Mouse (Mus musculus) limb, embryonic 13.5 days (tissue): ENCODE measurements around the gene Mllt10. TPM values are rescaled to one million over a fixed set of nuclear protein-coding genes. Genes with fewer than 3 reads are reported as not detected.

ENCODE experiments used
- ATAC-seq: fragments of 200-750 bp; cut with Nextera tagmentation; 2 replicates; pipeline ENCODE4 v1.8.0; 2017; ENCODE audit warnings: low read depth, moderate number of reproducible peaks, moderate TSS enrichment; ENCODE audit not compliant: low FRiP score
- H3K27ac ChIP-seq: fragments of 300-500 bp; sonication (generic); 2 replicates; pipeline ENCODE4 v1.5.1; 2015; ENCODE audit warnings: inconsistent platforms, mild to moderate bottlenecking, moderate library complexity
- H3K27me3 ChIP-seq: fragments of 300-500 bp; sonication (generic); 2 replicates; pipeline ENCODE4 v1.6.1; 2015; ENCODE audit warnings: mild to moderate bottlenecking, inconsistent platforms
- H3K36me3 ChIP-seq: fragments of 300-500 bp; sonication (generic); 2 replicates; pipeline ENCODE4 v1.6.1; 2015; ENCODE audit warnings: inconsistent platforms, mild to moderate bottlenecking, moderate library complexity
- H3K4me1 ChIP-seq: fragments of 300-500 bp; sonication (generic); 2 replicates; pipeline ENCODE4 v1.6.1; 2015; ENCODE audit warnings: inconsistent platforms
- H3K4me2 ChIP-seq: fragments of 300-500 bp; sonication (generic); replicated peaks from 2 replicates; pipeline ENCODE4 v1.6.1; 2015; ENCODE audit warnings: inconsistent platforms, mild to moderate bottlenecking, moderate library complexity
- H3K4me3 ChIP-seq: fragments of 300-500 bp; sonication (generic); 2 replicates; pipeline ENCODE4 v1.5.1; 2015; ENCODE audit warnings: moderate library complexity, mild to moderate bottlenecking, inconsistent platforms
- H3K9ac ChIP-seq: fragments of 300-500 bp; sonication (generic); 2 replicates; pipeline ENCODE4 v1.6.1; 2015; ENCODE audit warnings: mild to moderate bottlenecking, inconsistent platforms
- H3K9me3 ChIP-seq: fragments of 300-500 bp; sonication (generic); 2 replicates; pipeline ENCODE4 v1.6.1; 2016; ENCODE audit warnings: inconsistent platforms
- WGBS: fragments of 180-500 bp; shearing (Covaris S2); methylation state at CpG from one replicate; pipeline ENCODE4 v1.1.7; 2015; 5-methylcytosine and 5-hydroxymethylcytosine counted together
- polyA plus RNA-seq: library from polyadenylated mRNA; unstranded; fragments of >200 nt; fragmentation: Nextera tagmentation; extraction: Ambion mirVana; gene quantifications from 2 replicates; pipeline ENCODE4 v1.2.1, GENCODE M21; 2015

The Mllt10 gene
- polyA plus RNA-seq, 1 experiment from 2014 or later = 68.1 TPM

- no peaks in the 10 kb centered on the region for H3K36me3 ChIP-seq
- peak; percentile 92 for ATAC-seq
- peaks cover 41% of the 10 kb centered on the region for H3K4me1 ChIP-seq
- H3K27me3 ChIP-seq = no peaks in the 10 kb centered on the region
- peak overlapping the region; percentile 61 for H3K4me3 ChIP-seq
- H3K9ac ChIP-seq = peak overlapping the region; percentile 96
- H3K27ac ChIP-seq = peak overlapping the region; percentile 100
- H3K9me3 ChIP-seq = no peaks in the 10 kb centered on the region
- H3K4me2 ChIP-seq = peak overlapping the region; percentile 88
- 0% methylated on average over 39 of the region's 66 CpGs for WGBS
These were observed 1.1 kb downstream of the Mllt10 start for GRCm38 (mm10) chr2:18055929-18056785.

GRCm38 (mm10) chr2:18056786-18057255 is 1.8 kb downstream of the Mllt10 start:
- no peaks in the 10 kb centered on the region for H3K9me3 ChIP-seq
- peak; percentile 96 for ATAC-seq
- 1% methylated on average over 38 of the region's 50 CpGs for WGBS

GRCm38 (mm10) chr2:18057336-18058145 is 2.5 kb downstream of the Mllt10 start:
- no peak for ATAC-seq
- no peaks in the 10 kb centered on the region for H3K36me3 ChIP-seq
- under 1% methylated on average over 48 of the region's 48 CpGs for WGBS
- H3K27ac ChIP-seq = peak overlapping the region; percentile 100
- H3K9ac ChIP-seq = peak overlapping the region; percentile 96
- H3K4me3 ChIP-seq = peak overlapping the region; percentile 61
- H3K9me3 ChIP-seq = no peaks in the 10 kb centered on the region
- no peaks in the 10 kb centered on the region for H3K27me3 ChIP-seq
- H3K4me1 ChIP-seq = peaks cover 33% of the 10 kb centered on the region
- H3K4me2 ChIP-seq = peak overlapping the region; percentile 88

More at GRCm38 (mm10) chr2:18056786-18057255, 1.8 kb downstream of the Mllt10 start:
- Histone ChIP-seq H3K4me1 (peaks cover 34% of the 10 kb centered on the region), H3K9ac (peak overlapping the region; percentile 96), H3K36me3 (no peaks in the 10 kb centered on the region), H3K4me3 (peak overlapping the region; percentile 61), H3K27ac (peak overlapping the region; percentile 100), H3K4me2 (peak overlapping the region; percentile 88), H3K27me3 (no peaks in the 10 kb centered on the region)

GRCm38 (mm10) chr2:18058146-18058708 is 3.2 kb downstream of the Mllt10 start:
- Histone ChIP-seq H3K27me3 (no peaks in the 10 kb centered on the region), H3K36me3 (no peaks in the 10 kb centered on the region), H3K9ac (peak overlapping the region; percentile 96), H3K4me3 (peak overlapping the region; percentile 61), H3K9me3 (no peaks in the 10 kb centered on the region), H3K27ac (peak overlapping the region; percentile 100), H3K4me1 (peaks cover 32% of the 10 kb centered on the region), H3K4me2 (peak overlapping the region; percentile 88)
- no peak for ATAC-seq
- WGBS = 14% methylated on average over 9 of the region's 9 CpGs

- no peak for ATAC-seq
- Histone ChIP-seq H3K9ac (no peak overlapping the region), H3K4me3 (no peak overlapping the region), H3K27me3 (no peaks in the 10 kb centered on the region), H3K27ac (no peak overlapping the region), H3K36me3 (no peaks in the 10 kb centered on the region), H3K4me1 (peaks cover 24% of the 10 kb centered on the region), H3K4me2 (no peak overlapping the region), H3K9me3 (no peaks in the 10 kb centered on the region)
- WGBS = 36% methylated on average over 2 of the region's 2 CpGs
These were observed 4.0 kb downstream of the Mllt10 start for GRCm38 (mm10) chr2:18059063-18059462.

GRCm38 (mm10) chr2:18059891-18060290 is 4.9 kb downstream of the Mllt10 start:
- ATAC-seq = no peak
- peaks cover 16% of the 10 kb centered on the region for H3K4me1 ChIP-seq
- no peaks in the 10 kb centered on the region for H3K27me3 ChIP-seq
- 87% methylated on average over 1 of the region's 1 CpGs for WGBS
- H3K36me3 ChIP-seq = no peaks in the 10 kb centered on the region
- H3K4me3 ChIP-seq = no peak overlapping the region
- no peak overlapping the region for H3K27ac ChIP-seq
- H3K4me2 ChIP-seq = no peak overlapping the region
- no peak overlapping the region for H3K9ac ChIP-seq
- no peaks in the 10 kb centered on the region for H3K9me3 ChIP-seq

GRCm38 (mm10) chr2:18060396-18060795 is 5.4 kb downstream of the Mllt10 start:
- H3K4me3 ChIP-seq = no peak overlapping the region
- H3K27ac ChIP-seq = no peak overlapping the region
- ATAC-seq = no peak
- H3K4me2 ChIP-seq = no peak overlapping the region
- WGBS = 88% methylated on average over 1 of the region's 1 CpGs
- H3K9ac ChIP-seq = no peak overlapping the region
- H3K36me3 ChIP-seq = no peaks in the 10 kb centered on the region
- no peaks in the 10 kb centered on the region for H3K27me3 ChIP-seq
- peaks cover 13% of the 10 kb centered on the region for H3K4me1 ChIP-seq
- H3K9me3 ChIP-seq = no peaks in the 10 kb centered on the region

GRCm38 (mm10) chr2:18063763-18064251 is 8.8 kb downstream of the Mllt10 start:
- ATAC-seq = peak; percentile 24
- H3K9me3 ChIP-seq = no peaks in the 10 kb centered on the region
- H3K4me1 ChIP-seq = peaks cover 18% of the 10 kb centered on the region
- H3K36me3 ChIP-seq = peaks cover 7% of the 10 kb centered on the region
- H3K27me3 ChIP-seq = no peaks in the 10 kb centered on the region
- under 1% methylated on average over 18 of the region's 18 CpGs for WGBS
- peak overlapping the region; percentile 79 for H3K4me3 ChIP-seq
- H3K27ac ChIP-seq = peak overlapping the region; percentile 99
- peak overlapping the region; percentile 90 for H3K4me2 ChIP-seq
- peak overlapping the region; percentile 97 for H3K9ac ChIP-seq

GRCm38 (mm10) chr2:18064356-18064858 is 9.4 kb downstream of the Mllt10 start:
- Histone ChIP-seq H3K9me3 (no peaks in the 10 kb centered on the region), H3K9ac (peak overlapping the region; percentile 97), H3K4me3 (peak overlapping the region; percentile 79), H3K4me2 (peak overlapping the region; percentile 90), H3K27ac (peak overlapping the region; percentile 99), H3K27me3 (no peaks in the 10 kb centered on the region), H3K4me1 (peaks cover 12% of the 10 kb centered on the region), H3K36me3 (peaks cover 7% of the 10 kb centered on the region)
- 2% methylated on average over 21 of the region's 58 CpGs for WGBS
- ATAC-seq = peak; percentile 96

GRCm38 (mm10) chr2:18064941-18065707 is 10.1 kb downstream of the Mllt10 start:
- H3K27ac ChIP-seq = peak overlapping the region; percentile 99
- H3K4me1 ChIP-seq = peaks cover 12% of the 10 kb centered on the region
- no peaks in the 10 kb centered on the region for H3K27me3 ChIP-seq
- ATAC-seq = peak; percentile 65
- WGBS = under 1% methylated on average over 52 of the region's 85 CpGs
- H3K9me3 ChIP-seq = no peaks in the 10 kb centered on the region
- peak overlapping the region; percentile 97 for H3K9ac ChIP-seq
- H3K4me2 ChIP-seq = peak overlapping the region; percentile 90
- peak overlapping the region; percentile 79 for H3K4me3 ChIP-seq
- H3K36me3 ChIP-seq = peaks cover 7% of the 10 kb centered on the region

GRCm38 (mm10) chr2:18065708-18066030 is 10.6 kb downstream of the Mllt10 start:
- Histone ChIP-seq H3K4me1 (peaks cover 12% of the 10 kb centered on the region), H3K9ac (peak overlapping the region; percentile 79), H3K27ac (peak overlapping the region; percentile 69), H3K27me3 (no peaks in the 10 kb centered on the region), H3K4me3 (peak overlapping the region; percentile 79), H3K9me3 (no peaks in the 10 kb centered on the region), H3K4me2 (peak overlapping the region; percentile 90), H3K36me3 (peaks cover 7% of the 10 kb centered on the region)
- 7% methylated on average over 6 of the region's 6 CpGs for WGBS
- no peak for ATAC-seq
